Mouse (Mus musculus): ENCODE measurements around the gene Negr1. TPM values are rescaled to one million over a fixed set of nuclear protein-coding genes. Genes with fewer than 3 reads are reported as not detected.

The Negr1 gene
- polyA plus RNA-seq, 1 experiment from 2014 or later, result 0.12 TPM

GRCm38 (mm10) chr3:157097514-157097913 lies 535.9 kb downstream of the Negr1 start:
- Histone ChIP-seq H3K36me3 (no peaks in the 10 kb centered on the region), H3K4me2 (no peak overlapping the region), H3K27ac (no peak overlapping the region), H3K4me3 (replicated peaks) (no peak overlapping the region), H3K27me3 (no peaks in the 10 kb centered on the region), H3K9ac (no peak overlapping the region), H3K4me1 (replicated peaks) (no peaks in the 10 kb centered on the region), H3K9me3 (replicated peaks) (no peaks in the 10 kb centered on the region)
- no peak for DNase-seq
- no peak for ATAC-seq (ENCODE audit: low read depth)

GRCm38 (mm10) chr3:157098417-157098816 lies 536.8 kb downstream of the Negr1 start:
- Histone ChIP-seq H3K36me3 (no peaks in the 10 kb centered on the region), H3K4me1 (replicated peaks) (no peaks in the 10 kb centered on the region), H3K9me3 (replicated peaks) (no peaks in the 10 kb centered on the region), H3K9ac (no peak overlapping the region), H3K27me3 (no peaks in the 10 kb centered on the region), H3K4me3 (replicated peaks) (no peak overlapping the region), H3K27ac (no peak overlapping the region), H3K4me2 (no peak overlapping the region)
- ATAC-seq (ENCODE audit: low read depth), result no peak
- whole genome bisulfite sequencing (ENCODE audit: insufficient replicate concordance), result 58% methylated on average over 6 of the region's 6 CpGs
- no peak for DNase-seq

GRCm38 (mm10) chr3:157104866-157105579 lies 543.4 kb downstream of the Negr1 start:
- DNase-seq, result no peak
- 61% methylated on average over 3 of the region's 3 CpGs for WGBS (ENCODE audit: insufficient replicate concordance)
- no peak overlapping the region for H3K4me3 ChIP-seq (replicated peaks)
- H3K9ac ChIP-seq, result no peak overlapping the region
- H3K36me3 ChIP-seq, result no peaks in the 10 kb centered on the region
- no peaks in the 10 kb centered on the region for H3K27me3 ChIP-seq
- H3K4me1 ChIP-seq (replicated peaks), result no peaks in the 10 kb centered on the region
- H3K9me3 ChIP-seq (replicated peaks), result no peaks in the 10 kb centered on the region
- no peak overlapping the region for H3K27ac ChIP-seq
- H3K4me2 ChIP-seq, result no peak overlapping the region
- no peak for ATAC-seq (ENCODE audit: low read depth)

- 52% methylated on average over 6 of the region's 6 CpGs for WGBS (ENCODE audit: insufficient replicate concordance)
- no peak overlapping the region for H3K27ac ChIP-seq
- ATAC-seq (ENCODE audit: low read depth) (no peak), DNase-seq (no peak)
- H3K4me2 ChIP-seq, result no peak overlapping the region
- no peaks in the 10 kb centered on the region for H3K4me1 ChIP-seq (replicated peaks)
- no peak overlapping the region for H3K9ac ChIP-seq
- no peaks in the 10 kb centered on the region for H3K27me3 ChIP-seq
- H3K9me3 ChIP-seq (replicated peaks), result no peaks in the 10 kb centered on the region
- no peak overlapping the region for H3K4me3 ChIP-seq (replicated peaks)
- no peaks in the 10 kb centered on the region for H3K36me3 ChIP-seq
Observed at GRCm38 (mm10) chr3:157105580-157106264, 544.1 kb downstream of the Negr1 start.

GRCm38 (mm10) chr3:157108156-157108555 lies 546.6 kb downstream of the Negr1 start:
- DNase-seq (no peak), ATAC-seq (ENCODE audit: low read depth) (no peak)
- Histone ChIP-seq H3K36me3 (no peaks in the 10 kb centered on the region), H3K4me2 (no peak overlapping the region), H3K9ac (no peak overlapping the region), H3K27me3 (no peaks in the 10 kb centered on the region), H3K4me1 (replicated peaks) (no peaks in the 10 kb centered on the region), H3K27ac (no peak overlapping the region), H3K4me3 (replicated peaks) (no peak overlapping the region), H3K9me3 (replicated peaks) (no peaks in the 10 kb centered on the region)
- WGBS (ENCODE audit: insufficient replicate concordance), result 83% methylated on average over 2 of the region's 2 CpGs

GRCm38 (mm10) chr3:157109308-157109707 lies 547.7 kb downstream of the Negr1 start:
- Histone ChIP-seq H3K36me3 (no peaks in the 10 kb centered on the region), H3K4me3 (replicated peaks) (no peak overlapping the region), H3K4me1 (replicated peaks) (no peaks in the 10 kb centered on the region), H3K4me2 (no peak overlapping the region), H3K9ac (no peak overlapping the region), H3K9me3 (replicated peaks) (no peaks in the 10 kb centered on the region), H3K27me3 (no peaks in the 10 kb centered on the region), H3K27ac (no peak overlapping the region)
- no peak for ATAC-seq (ENCODE audit: low read depth)
- no peak for DNase-seq

GRCm38 (mm10) chr3:157115105-157115760 lies 553.6 kb downstream of the Negr1 start:
- DNase-seq, result no peak
- Histone ChIP-seq H3K27me3 (no peaks in the 10 kb centered on the region), H3K36me3 (no peaks in the 10 kb centered on the region), H3K4me2 (no peak overlapping the region), H3K27ac (no peak overlapping the region), H3K9me3 (replicated peaks) (no peaks in the 10 kb centered on the region), H3K4me3 (replicated peaks) (no peak overlapping the region), H3K9ac (no peak overlapping the region), H3K4me1 (replicated peaks) (no peaks in the 10 kb centered on the region)
- ATAC-seq (ENCODE audit: low read depth), result no peak
- 39% methylated on average over 5 of the region's 5 CpGs for WGBS (ENCODE audit: insufficient replicate concordance)

- H3K4me3 ChIP-seq (replicated peaks), result no peak overlapping the region
- no peak for DNase-seq
- no peaks in the 10 kb centered on the region for H3K4me1 ChIP-seq (replicated peaks)
- no peak for ATAC-seq (ENCODE audit: low read depth)
- no peak overlapping the region for H3K9ac ChIP-seq
- H3K27me3 ChIP-seq, result no peaks in the 10 kb centered on the region
- no peaks in the 10 kb centered on the region for H3K9me3 ChIP-seq (replicated peaks)
- 67% methylated on average over 1 of the region's 1 CpGs for WGBS (ENCODE audit: insufficient replicate concordance)
- H3K4me2 ChIP-seq, result no peak overlapping the region
- no peaks in the 10 kb centered on the region for H3K36me3 ChIP-seq
- no peak overlapping the region for H3K27ac ChIP-seq
Observed at GRCm38 (mm10) chr3:157116024-157116423, 554.4 kb downstream of the Negr1 start.

- no peak overlapping the region for H3K4me2 ChIP-seq
- no peak overlapping the region for H3K4me3 ChIP-seq (replicated peaks)
- H3K9ac ChIP-seq, result no peak overlapping the region
- H3K36me3 ChIP-seq, result no peaks in the 10 kb centered on the region
- ATAC-seq (ENCODE audit: low read depth) (no peak), DNase-seq (no peak)
- no peaks in the 10 kb centered on the region for H3K27me3 ChIP-seq
- no peak overlapping the region for H3K27ac ChIP-seq
- 38% methylated on average over 2 of the region's 2 CpGs for WGBS (ENCODE audit: insufficient replicate concordance)
- H3K9me3 ChIP-seq (replicated peaks), result no peaks in the 10 kb centered on the region; the same call in 1 of the 2 replicates
- no peaks in the 10 kb centered on the region for H3K4me1 ChIP-seq (replicated peaks)
Observed at GRCm38 (mm10) chr3:157119916-157120315, 558.3 kb downstream of the Negr1 start.

GRCm38 (mm10) chr3:157146124-157146855 lies 584.7 kb downstream of the Negr1 start:
- no peak for ATAC-seq (ENCODE audit: low read depth)
- no peak for DNase-seq

GRCm38 (mm10) chr3:157154902-157155301 lies 593.3 kb downstream of the Negr1 start:
- H3K9me3 ChIP-seq (replicated peaks), result no peaks in the 10 kb centered on the region
- no peak overlapping the region for H3K9ac ChIP-seq
- H3K4me2 ChIP-seq, result no peak overlapping the region
- 51% methylated on average over 3 of the region's 3 CpGs for WGBS (ENCODE audit: insufficient replicate concordance)
- no peaks in the 10 kb centered on the region for H3K36me3 ChIP-seq
- H3K4me3 ChIP-seq (replicated peaks), result no peak overlapping the region
- no peak for ATAC-seq (ENCODE audit: low read depth)
- no peak overlapping the region for H3K27ac ChIP-seq
- no peaks in the 10 kb centered on the region for H3K27me3 ChIP-seq
- no peaks in the 10 kb centered on the region for H3K4me1 ChIP-seq (replicated peaks)
- no peak for DNase-seq

More at GRCm38 (mm10) chr3:157146124-157146855, 584.7 kb downstream of the Negr1 start:
- no peak overlapping the region for H3K9ac ChIP-seq
- H3K4me2 ChIP-seq, result no peak overlapping the region
- H3K9me3 ChIP-seq (replicated peaks), result no peaks in the 10 kb centered on the region
- H3K27me3 ChIP-seq, result no peaks in the 10 kb centered on the region
- H3K4me1 ChIP-seq (replicated peaks), result no peaks in the 10 kb centered on the region
- no peak overlapping the region for H3K4me3 ChIP-seq (replicated peaks)
- no peaks in the 10 kb centered on the region for H3K36me3 ChIP-seq
- 69% methylated on average over 14 of the region's 14 CpGs for WGBS (ENCODE audit: insufficient replicate concordance)
- no peak overlapping the region for H3K27ac ChIP-seq

All from liver, embryonic 13.5 days (tissue).